In genomic region chr19:45058841-45059240, GRCm38 (mm10) we compare ENCODE assay signal across 9 mouse cellular contexts. TPM values are rescaled to one million over a fixed set of nuclear protein-coding genes. Genes with fewer than 3 reads are reported as not detected.
A peak's percentile ranks its signal among the peaks of the same experiment; 100 is the strongest.
DNase-seq lines count a peak whose midpoint lies in the region; ATAC-seq and TF ChIP-seq lines count a peak whose summit lies in the region.
"Had no signal": no experiment of that assay in that cellular context is flagged by ENCODE, and none has a peak within 500 bp of the region (broad histone marks: within the 10 kb centered on the region; RNA-seq: fewer than 3 reads in every experiment).

No protein-coding gene starts in this region.

- H3K27ac ChIP-seq in heart, embryonic 16.5 days (ENCODE audit: low read length): peak overlapping the region; percentile 97
- peak overlapping the region; percentile 90 for H3K27ac ChIP-seq in bone marrow, adult 2 months (ENCODE audit: control insufficient read depth, insufficient read depth, low read depth, low read length, poor library complexity)
- H3K27ac ChIP-seq in hindbrain, embryonic 13.5 days: peak overlapping the region; percentile 96
- H3K27ac ChIP-seq in midbrain, embryonic 12.5 days (replicated peaks): peak overlapping the region; percentile 97

- no peak for TF ChIP-seq POLR2A in bone marrow, adult 2 months (IDR thresholded peaks at IDR 0.05; ENCODE audit: borderline replicate concordance, control insufficient read depth, low read depth, low read length)

- H3K4me2 ChIP-seq in heart, embryonic 16.5 days (ENCODE audit: low read depth, low read length): peak overlapping the region; percentile 81
- H3K4me2 ChIP-seq in hindbrain, embryonic 13.5 days: peak overlapping the region; percentile 69
- peak overlapping the region; percentile 78 for H3K4me2 ChIP-seq in midbrain, embryonic 12.5 days (replicated peaks)

- WGBS in heart, embryonic 16.5 days: 1% methylated on average over 14 of the region's 14 CpGs
- 2% methylated on average over 14 of the region's 14 CpGs for WGBS in bone marrow, adult 2 months
- WGBS in hindbrain, embryonic 13.5 days: under 1% methylated on average over 14 of the region's 14 CpGs
- WGBS in midbrain, embryonic 12.5 days: under 1% methylated on average over 14 of the region's 14 CpGs

- H3K9ac ChIP-seq in heart, embryonic 16.5 days (ENCODE audit: low read length): peak overlapping the region; percentile 86
- H3K9ac ChIP-seq in hindbrain, embryonic 13.5 days: peak overlapping the region; percentile 91
- H3K9ac ChIP-seq in midbrain, embryonic 12.5 days (replicated peaks): peak overlapping the region; percentile 72

- peaks cover 4% of the 10 kb centered on the region; the same call in 1 of the 2 replicates for H3K27me3 ChIP-seq in heart, embryonic 16.5 days (ENCODE audit: control insufficient read depth, insufficient read depth, low read length)
- 0 out of 2 replicates have a peak, but pooled peaks cover 2% of the 10 kb centered on the region for H3K27me3 ChIP-seq in hindbrain, embryonic 13.5 days
- H3K27me3 ChIP-seq in midbrain, embryonic 12.5 days: 0 out of 2 replicates have a peak, but pooled peaks cover 2% of the 10 kb centered on the region

- H3K4me3 ChIP-seq in heart, embryonic 16.5 days (ENCODE audit: low read length): peak overlapping the region; percentile 67
- H3K4me3 ChIP-seq in bone marrow, adult 2 months (replicated peaks; ENCODE audit: control insufficient read depth, low read depth, low read length): peak overlapping the region; percentile 64
- peak overlapping the region; percentile 57 for H3K4me3 ChIP-seq in hindbrain, embryonic 13.5 days
- H3K4me3 ChIP-seq in midbrain, embryonic 12.5 days: peak overlapping the region; percentile 56

- DNase-seq in heart, adult 11 months: no peak
- no peak for DNase-seq in cerebellum, adult 11-12 months
- no peak for DNase-seq in adrenal gland, adult 8-10 months
- no peak for DNase-seq in left cerebral cortex, adult 11 months (ENCODE audit: low spot score)

- no peaks in the 10 kb centered on the region for H3K9me3 ChIP-seq in heart, embryonic 16.5 days (replicated peaks; ENCODE audit: control insufficient read depth, low read length)
- no peaks in the 10 kb centered on the region for H3K9me3 ChIP-seq in hindbrain, embryonic 13.5 days
- no peaks in the 10 kb centered on the region for H3K9me3 ChIP-seq in midbrain, embryonic 12.5 days

- TF ChIP-seq CTCF in bone marrow, adult 2 months (IDR thresholded peaks at IDR 0.05; ENCODE audit: control insufficient read depth, insufficient read depth, low read length): no peak

- no peak for ATAC-seq in heart, embryonic 16.5 days (replicated peaks; ENCODE audit: extremely low read depth, insufficient read depth, low FRiP score)
- no peak; the same call in 1 of the 2 replicates for ATAC-seq in hindbrain, embryonic 13.5 days (ENCODE audit: low FRiP score)
- 0 out of 2 replicates have a peak, but pooled peaks have one; percentile 0 for ATAC-seq in midbrain, embryonic 12.5 days (ENCODE audit: low FRiP score, low read depth)

- 0 out of 2 replicates have a peak, but pooled peaks cover 3% of the 10 kb centered on the region for H3K36me3 ChIP-seq in heart, embryonic 16.5 days (ENCODE audit: control insufficient read depth, insufficient read depth)
- H3K36me3 ChIP-seq in hindbrain, embryonic 13.5 days: peaks cover 17% of the 10 kb centered on the region
- H3K36me3 ChIP-seq in midbrain, embryonic 12.5 days: peaks cover 8% of the 10 kb centered on the region; the same call in 1 of the 2 replicates

- H3K4me1 ChIP-seq in heart, embryonic 16.5 days (ENCODE audit: control insufficient read depth, insufficient read depth, low read length): peaks cover 21% of the 10 kb centered on the region
- H3K4me1 ChIP-seq in bone marrow, adult 2 months (ENCODE audit: control insufficient read depth, insufficient read depth, low read length): peaks cover 1% of the 10 kb centered on the region; the same call in 1 of the 2 replicates
- H3K4me1 ChIP-seq in hindbrain, embryonic 13.5 days (replicated peaks): peaks cover 31% of the 10 kb centered on the region
- peaks cover 26% of the 10 kb centered on the region for H3K4me1 ChIP-seq in midbrain, embryonic 12.5 days

RNA-seq across cellular contexts. Expression of gene Sfxn3, which starts 11.5 kb away (rescaled TPM):
- polyA plus RNA-seq in heart, embryonic 16.5 days (2015; fragmentation: Nextera tagmentation; extraction: Ambion mirVana): 16.2 and 19.0 TPM in 2 replicates
- 8.1 and 13.5 TPM in 2 replicates for polyA plus RNA-seq in bone marrow, adult 2 months (2011; ENCODE audit: insufficient read depth, insufficient read length, low replicate concordance, missing spikeins)
- polyA plus RNA-seq in hindbrain, embryonic 13.5 days (2015; fragmentation: Nextera tagmentation; extraction: Ambion mirVana): 63.1 and 65.4 TPM in 2 replicates
- 32.1 and 32.6 TPM in 2 replicates for polyA plus RNA-seq in midbrain, embryonic 12.5 days (2016; fragmentation: Nextera tagmentation; extraction: Ambion mirVana)
- 10 to 100 TPM; 53.1 to 96.1 (median 73.9) TPM for total RNA-seq in adrenal gland, adult 8-10 months (2022)

RNA-seq across cellular contexts. Expression of gene Pdzd7, which starts 13.3 kb away (rescaled TPM):
- polyA plus RNA-seq in heart, embryonic 16.5 days (2015; fragmentation: Nextera tagmentation; extraction: Ambion mirVana): 0.14 and 0.25 TPM in 2 replicates
- not detected in 2 replicates for polyA plus RNA-seq in bone marrow, adult 2 months (2011; ENCODE audit: insufficient read depth, insufficient read length, low replicate concordance, missing spikeins)
- 1.4 and 1.5 TPM in 2 replicates for polyA plus RNA-seq in hindbrain, embryonic 13.5 days (2015; fragmentation: Nextera tagmentation; extraction: Ambion mirVana)
- 0.46 and 0.84 TPM in 2 replicates for polyA plus RNA-seq in midbrain, embryonic 12.5 days (2016; fragmentation: Nextera tagmentation; extraction: Ambion mirVana)
- under 1 TPM; 0.12 to 1.00 (median 0.56) TPM for total RNA-seq in adrenal gland, adult 8-10 months (2022)
- total RNA-seq: hematopoietic stem cell, adult 5-6 weeks had no signal

RNA-seq across cellular contexts. Expression of gene Kazald1, which starts 16.2 kb away (rescaled TPM):
- 12.9 and 13.0 TPM in 2 replicates for polyA plus RNA-seq in heart, embryonic 16.5 days (2015; fragmentation: Nextera tagmentation; extraction: Ambion mirVana)
- 1.4 and 2.2 TPM in 2 replicates for polyA plus RNA-seq in bone marrow, adult 2 months (2011; ENCODE audit: insufficient read depth, insufficient read length, low replicate concordance, missing spikeins)
- 4.7 and 6.3 TPM in 2 replicates for polyA plus RNA-seq in hindbrain, embryonic 13.5 days (2015; fragmentation: Nextera tagmentation; extraction: Ambion mirVana)
- 0.71 and 0.97 TPM in 2 replicates for polyA plus RNA-seq in midbrain, embryonic 12.5 days (2016; fragmentation: Nextera tagmentation; extraction: Ambion mirVana)
- 10 to 100 TPM in 2 of 4 experiments, 1 to 10 TPM in 2; 6.2 to 13.8 (median 9.5) TPM for total RNA-seq in adrenal gland, adult 8-10 months (2022)

RNA-seq across cellular contexts. Expression of gene Lzts2, which starts 44.6 kb away (rescaled TPM):
- 38.0 and 45.8 TPM in 2 replicates for polyA plus RNA-seq in heart, embryonic 16.5 days (2015; fragmentation: Nextera tagmentation; extraction: Ambion mirVana)
- 3.1 and 11.2 TPM in 2 replicates for polyA plus RNA-seq in bone marrow, adult 2 months (2011; ENCODE audit: insufficient read depth, insufficient read length, low replicate concordance, missing spikeins)
- 23.4 and 24.1 TPM in 2 replicates for polyA plus RNA-seq in hindbrain, embryonic 13.5 days (2015; fragmentation: Nextera tagmentation; extraction: Ambion mirVana)
- 69.5 and 70.3 TPM in 2 replicates for polyA plus RNA-seq in midbrain, embryonic 12.5 days (2016; fragmentation: Nextera tagmentation; extraction: Ambion mirVana)
- 100 to 1,000 TPM; 100 to 121 (median 110) TPM for total RNA-seq in adrenal gland, adult 8-10 months (2022)

RNA-seq across cellular contexts. Expression of gene Mrpl43, which starts 52.6 kb away (rescaled TPM):
- 64.4 and 68.6 TPM in 2 replicates for polyA plus RNA-seq in heart, embryonic 16.5 days (2015; fragmentation: Nextera tagmentation; extraction: Ambion mirVana)
- polyA plus RNA-seq in bone marrow, adult 2 months (2011; ENCODE audit: insufficient read depth, insufficient read length, low replicate concordance, missing spikeins): 18.7 and 23.9 TPM in 2 replicates
- 91.6 and 93.6 TPM in 2 replicates for polyA plus RNA-seq in hindbrain, embryonic 13.5 days (2015; fragmentation: Nextera tagmentation; extraction: Ambion mirVana)
- polyA plus RNA-seq in midbrain, embryonic 12.5 days (2016; fragmentation: Nextera tagmentation; extraction: Ambion mirVana): 70.3 and 78.7 TPM in 2 replicates
- total RNA-seq in adrenal gland, adult 8-10 months (2022): 10 to 100 TPM; 44.2 to 57.9 (median 48.4) TPM
